Mouse (Mus musculus) adipocyte (in vitro differentiated cells): Measurements from ENCODE around the gene Rrad.

ENCODE experiments used
- DNase-seq: peaks from one replicate; pipeline ENCODE4 v3.0.0-alpha.2; 2016; ENCODE audit warnings: low spot score

The Rrad gene

DNA sequence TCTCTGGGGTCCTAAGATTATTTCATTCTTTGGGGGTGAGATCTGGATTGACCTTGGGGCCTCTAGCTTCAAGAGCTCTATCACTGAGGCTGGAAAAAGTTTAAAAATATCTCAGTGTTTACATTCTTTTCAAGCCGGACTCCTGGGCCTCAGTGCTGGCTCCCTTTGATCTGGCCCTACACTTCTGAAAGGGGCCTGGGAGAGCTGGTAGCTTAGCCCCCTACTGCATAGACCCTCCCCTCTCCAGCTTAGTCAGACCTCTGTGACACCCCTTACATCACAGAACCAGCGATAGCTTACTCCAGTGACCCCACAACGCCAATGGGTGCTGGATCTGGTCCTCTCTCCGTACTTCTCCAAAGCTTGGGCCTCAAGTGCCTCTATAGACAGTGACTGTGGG, 19.5 kb downstream of the Rrad start:
- no peak for DNase-seq

GRCm38 (mm10) chr8:104610185-104610766, 20.9 kb downstream of the Rrad start:
- DNase-seq = no peak

DNA sequence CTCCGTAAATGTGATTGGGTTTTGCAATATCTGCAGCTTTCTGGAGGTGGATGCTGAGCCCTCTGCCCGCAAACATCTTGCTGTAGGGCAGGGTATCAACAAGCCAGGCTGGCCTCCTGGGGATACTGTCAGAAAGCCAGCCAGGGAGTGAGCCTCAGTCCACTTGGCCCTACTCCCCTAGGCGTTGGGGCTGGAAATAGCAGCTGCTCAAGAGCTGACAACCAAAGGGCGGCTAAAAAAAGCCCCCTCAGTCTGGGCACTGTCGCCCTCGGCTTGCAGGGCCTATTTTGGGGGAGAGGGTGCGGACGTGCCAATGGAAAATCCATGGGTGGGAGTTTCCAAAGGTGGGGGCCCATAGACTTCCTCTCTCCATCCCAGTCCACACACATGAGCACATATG, 21.9 kb downstream of the Rrad start:
- peak; percentile 49 for DNase-seq

GRCm38 (mm10) chr8:104607944-104608343, 23.2 kb downstream of the Rrad start:
- no peak for DNase-seq

DNA sequence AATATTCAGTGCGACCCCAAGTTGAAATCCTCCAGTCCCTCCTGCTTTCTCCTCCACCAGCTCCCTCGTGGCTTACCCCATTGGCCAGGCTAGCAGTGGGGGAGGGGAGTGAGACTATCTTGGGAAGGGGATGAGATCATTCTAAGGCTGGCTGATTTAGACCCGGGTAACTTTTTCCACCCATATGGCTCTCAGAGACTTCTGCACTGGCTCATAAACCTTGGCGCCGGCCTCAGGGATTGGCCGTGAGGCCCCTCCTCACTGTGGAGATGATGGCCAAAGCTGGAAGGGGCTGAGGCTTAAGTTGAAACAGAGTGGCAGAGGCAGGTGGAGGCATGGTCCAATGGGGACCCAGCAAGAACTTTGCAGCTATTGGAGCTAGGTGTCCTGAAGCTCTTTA, 24.8 kb downstream of the Rrad start:
- DNase-seq = no peak

GRCm38 (mm10) chr8:104603245-104603593, 27.9 kb downstream of the Rrad start:
- DNase-seq = no peak

DNA sequence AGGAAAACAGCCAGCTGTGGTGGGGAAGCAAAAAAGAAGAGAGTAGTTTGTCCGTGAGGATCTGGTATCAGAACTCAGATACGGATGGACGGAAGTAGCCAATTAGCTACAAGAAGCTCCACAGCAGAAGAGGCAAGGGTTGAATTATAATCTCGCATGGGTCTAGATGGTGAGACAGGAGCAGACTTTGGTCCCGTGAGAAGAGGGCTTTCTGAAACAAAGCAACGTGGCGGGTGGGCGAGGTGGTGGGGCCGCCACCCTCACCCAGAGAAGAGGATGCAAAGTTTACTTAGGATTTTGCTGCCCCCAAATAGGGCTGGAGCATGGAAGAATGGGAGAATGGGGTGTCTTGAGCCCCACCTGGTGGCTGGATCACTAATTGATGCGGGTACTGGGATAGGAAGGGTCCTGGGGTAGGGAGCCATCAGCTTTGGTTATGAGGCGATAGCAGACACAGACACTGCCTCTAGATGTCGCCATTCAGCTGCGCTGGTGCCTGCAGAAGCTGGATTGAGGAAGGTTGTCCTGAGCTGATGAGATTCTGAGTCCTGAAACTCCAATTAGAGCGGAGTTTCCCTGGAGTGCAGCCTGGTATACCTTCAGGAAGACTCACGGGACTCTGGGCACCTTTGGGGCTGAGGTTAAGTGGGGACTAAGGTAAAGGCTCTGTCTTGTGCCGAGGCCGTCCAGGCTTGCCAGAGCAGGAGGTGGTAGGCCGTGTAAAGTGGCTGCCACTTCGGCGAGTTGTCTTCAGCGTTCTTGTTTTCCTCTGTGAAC, 28.5 kb downstream of the Rrad start:
- peak; percentile 92 for DNase-seq

- no peak for DNase-seq
These were observed 29.2 kb downstream of the Rrad start for GRCm38 (mm10) chr8:104601941-104602371.

DNA sequence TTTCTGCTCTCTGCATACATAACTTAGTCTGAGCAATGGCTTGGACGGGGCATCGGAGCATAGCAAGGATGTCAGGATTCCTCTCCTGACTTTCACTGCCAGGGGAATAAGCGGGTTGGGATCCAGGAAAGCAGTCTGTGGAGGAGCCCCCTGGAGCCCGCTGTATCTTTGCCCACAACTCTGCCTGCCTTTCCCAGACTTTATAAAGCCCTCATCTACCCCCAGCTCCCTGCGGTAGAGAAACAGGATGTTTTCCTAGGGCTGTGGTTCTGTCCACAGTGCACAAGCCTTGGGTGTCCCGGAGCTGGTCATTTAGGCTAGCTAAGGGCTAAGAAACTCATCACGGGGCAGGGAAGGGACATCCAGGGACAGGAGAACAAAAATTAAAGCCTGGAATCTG, 29.7 kb downstream of the Rrad start:
- no peak for DNase-seq

GRCm38 (mm10) chr8:104598496-104598895, 32.6 kb downstream of the Rrad start:
- no peak for DNase-seq

GRCm38 (mm10) chr8:104597656-104598055, 33.5 kb downstream of the Rrad start:
- DNase-seq = peak; percentile 64

GRCm38 (mm10) chr8:104595773-104596536, 35.2 kb downstream of the Rrad start:
- no peak for DNase-seq

DNA sequence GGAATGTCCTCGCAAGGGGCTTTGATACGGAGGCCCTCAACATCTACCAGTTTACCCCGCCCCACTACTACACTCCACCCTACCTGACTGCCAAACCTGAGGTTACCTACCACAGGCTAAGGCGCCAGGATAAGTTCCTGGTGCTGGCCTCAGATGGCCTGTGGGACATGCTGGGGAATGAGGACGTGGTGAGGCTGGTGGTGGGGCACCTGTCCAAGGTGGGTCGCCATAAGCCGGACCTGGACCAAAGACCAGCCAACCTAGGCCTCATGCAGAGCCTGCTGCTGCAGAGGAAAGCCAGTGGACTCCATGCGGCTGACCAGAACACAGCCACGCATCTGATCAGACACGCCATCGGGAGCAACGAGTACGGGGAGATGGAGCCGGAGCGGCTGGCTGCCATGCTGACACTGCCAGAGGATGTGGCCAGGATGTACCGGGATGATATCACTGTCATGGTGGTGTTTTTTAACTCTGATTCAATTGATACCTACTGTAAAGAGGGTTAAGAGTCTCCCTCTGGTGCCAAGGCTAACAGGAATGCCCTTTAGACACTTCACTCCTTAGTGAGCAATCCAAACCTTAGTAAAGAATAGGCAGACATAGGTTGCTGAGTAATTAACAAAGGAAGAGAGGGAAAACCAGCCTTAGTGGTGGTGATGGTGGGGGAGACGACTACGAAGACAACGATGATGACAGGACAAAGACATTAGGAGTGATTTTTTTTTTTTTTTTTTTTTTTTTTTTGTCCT, 36.3 kb downstream of the Rrad start:
- DNase-seq = no peak

DNA sequence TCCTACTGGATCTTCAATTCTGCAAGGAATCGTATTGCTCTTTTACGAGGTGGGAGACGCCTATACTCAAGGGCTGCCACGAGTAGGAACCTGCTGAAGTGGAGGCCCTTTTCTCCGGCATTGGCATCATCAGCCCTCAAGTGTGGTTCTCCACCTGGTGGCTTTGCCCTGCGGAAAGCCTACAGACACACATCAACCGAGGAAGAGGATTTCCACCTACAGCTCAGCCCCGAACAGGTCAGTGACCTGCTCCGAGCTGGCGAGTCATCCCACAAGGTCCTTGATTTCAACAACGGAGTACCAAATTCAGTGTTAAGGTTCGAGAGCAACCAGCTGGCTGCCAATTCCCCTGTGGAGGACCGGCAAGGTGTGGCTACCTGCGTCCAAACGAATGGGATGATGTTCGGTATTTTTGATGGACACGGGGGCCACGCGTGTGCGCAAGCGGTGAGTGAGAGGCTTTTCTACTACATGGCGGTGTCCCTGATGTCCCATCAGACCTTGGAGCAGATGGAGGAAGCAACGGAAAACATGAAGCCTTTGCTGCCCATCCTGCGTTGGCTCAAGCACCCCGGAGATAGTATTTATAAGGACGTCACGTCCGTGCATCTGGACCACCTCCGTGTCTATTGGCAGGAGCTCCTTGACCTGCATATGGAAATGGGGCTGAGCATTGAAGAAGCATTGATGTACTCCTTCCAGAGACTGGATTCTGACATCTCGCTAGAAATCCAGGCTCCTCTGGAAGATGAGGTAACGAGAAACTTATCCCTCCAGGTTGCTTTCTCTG, 37.4 kb downstream of the Rrad start:
- DNase-seq = no peak

- no peak for DNase-seq
These were observed 38.6 kb downstream of the Rrad start for GRCm38 (mm10) chr8:104592566-104592965.

DNA sequence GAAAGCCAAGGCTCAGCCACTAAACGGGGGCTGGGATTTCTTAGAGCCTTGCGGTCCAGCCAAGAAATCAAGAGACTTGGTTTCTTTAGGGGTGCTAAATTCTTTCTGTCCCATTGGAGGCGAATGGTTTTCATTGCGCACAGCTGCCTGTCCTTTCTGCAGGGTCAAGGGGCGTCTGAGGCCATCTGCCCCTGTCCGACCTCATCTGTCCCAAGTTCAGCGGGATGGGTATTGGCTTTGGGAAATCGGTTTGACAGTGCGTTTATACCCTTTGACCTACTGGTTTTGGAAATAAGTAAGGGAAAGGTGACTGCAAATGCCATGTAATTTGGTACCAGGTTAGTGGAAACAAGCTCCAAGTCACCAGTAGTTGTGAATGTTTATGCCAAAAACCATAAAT, 39.3 kb downstream of the Rrad start:
- DNase-seq = peak; percentile 42

- peak; percentile 98 for DNase-seq
These were observed 39.8 kb downstream of the Rrad start, which contains the start of gene Pdp2 for GRCm38 (mm10) chr8:104591133-104591834. Pdp2 (plus strand) TSS chr8:104591451.

GRCm38 (mm10) chr8:104590284-104590683, 40.8 kb downstream of the Rrad start:
- DNase-seq = no peak

DNA sequence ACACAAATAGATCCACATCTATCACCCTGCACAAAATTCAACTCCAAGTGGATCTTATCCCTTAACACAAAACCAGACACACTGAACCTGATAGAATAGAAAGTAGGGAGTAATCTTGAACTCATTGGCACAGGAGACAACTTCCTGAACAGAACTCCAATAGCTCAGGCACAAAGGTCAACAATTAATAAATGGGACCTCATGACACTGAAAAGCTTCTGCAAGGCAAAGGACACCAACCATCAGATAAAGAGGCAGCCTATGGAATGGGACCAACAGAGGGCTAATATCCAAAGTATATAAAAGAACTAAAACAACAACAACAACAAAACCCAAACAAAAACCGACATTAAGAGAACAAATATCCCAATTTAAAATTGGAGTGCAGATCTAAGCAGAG, 46.6 kb downstream of the Rrad start:
- no peak for DNase-seq
